Mouse (Mus musculus) lung, adult 18-20 months (tissue): ENCODE measurements around the gene Scp2.

Source experiments
- DNase-seq, 2 experiments: peaks; one replicate each; pipeline ENCODE4 v3.0.0; 2022; ENCODE audit warnings: mixed read lengths in 2 of 2

Scp2 gene

DNA sequence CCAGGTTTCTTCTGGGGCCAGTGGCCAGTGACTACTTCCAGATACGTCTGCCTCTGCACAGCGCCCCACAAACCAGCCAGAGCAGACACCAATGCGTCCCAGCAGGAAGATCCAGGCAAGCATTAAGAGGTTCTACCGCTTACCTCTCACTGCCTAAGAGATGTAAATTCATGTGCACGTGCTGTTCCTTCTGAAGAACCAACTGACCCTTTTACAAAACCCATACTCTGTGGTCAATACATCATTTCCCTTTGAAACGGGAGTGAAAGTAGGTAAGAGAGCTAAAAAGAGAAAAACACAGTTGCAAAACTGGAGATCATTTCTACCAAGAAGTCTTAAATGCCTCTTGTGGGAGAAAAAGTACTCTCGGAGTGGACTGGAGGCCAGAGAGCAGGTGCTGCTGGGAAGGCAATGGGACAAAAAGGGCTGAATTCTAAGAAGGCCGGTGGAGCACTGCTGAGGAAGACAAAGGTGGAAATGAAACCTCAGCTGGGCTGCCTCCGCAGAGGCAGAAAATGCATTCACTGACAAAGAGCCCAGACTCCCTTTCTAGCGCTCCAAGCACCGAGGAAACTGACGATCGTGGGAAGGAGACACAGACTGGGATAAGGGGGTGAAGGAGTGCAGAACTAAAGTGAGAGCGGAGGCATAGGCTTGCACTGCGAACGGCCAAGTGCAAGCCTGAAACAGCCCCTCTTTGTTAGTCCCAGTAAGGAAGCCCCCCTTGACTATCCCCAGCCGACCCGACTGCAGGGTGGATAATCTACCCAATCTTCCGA lies 85.0 kb downstream of the Scp2 start:
- DNase-seq, result no peak

DNA sequence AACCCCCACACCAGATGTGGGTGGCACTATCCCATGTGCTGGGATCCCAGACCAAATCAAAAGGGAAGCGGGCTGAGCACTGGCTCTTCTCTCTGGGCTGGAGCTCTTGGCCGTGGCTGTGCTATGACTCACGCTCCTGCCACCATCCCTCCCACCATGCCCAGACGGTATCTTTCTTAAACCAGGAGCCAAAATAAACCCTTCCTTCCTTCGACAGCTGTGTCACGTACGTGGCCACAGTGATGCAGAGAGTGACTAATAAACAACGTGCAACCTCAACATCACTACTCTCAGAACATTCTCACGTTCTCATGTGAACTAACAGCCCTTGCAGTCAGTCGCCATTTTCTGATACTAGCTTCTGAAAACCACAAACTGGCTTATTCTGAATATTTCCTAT lies 86.6 kb downstream of the Scp2 start:
- peak in 1 of 2 experiments; percentile 32 for DNase-seq

DNA sequence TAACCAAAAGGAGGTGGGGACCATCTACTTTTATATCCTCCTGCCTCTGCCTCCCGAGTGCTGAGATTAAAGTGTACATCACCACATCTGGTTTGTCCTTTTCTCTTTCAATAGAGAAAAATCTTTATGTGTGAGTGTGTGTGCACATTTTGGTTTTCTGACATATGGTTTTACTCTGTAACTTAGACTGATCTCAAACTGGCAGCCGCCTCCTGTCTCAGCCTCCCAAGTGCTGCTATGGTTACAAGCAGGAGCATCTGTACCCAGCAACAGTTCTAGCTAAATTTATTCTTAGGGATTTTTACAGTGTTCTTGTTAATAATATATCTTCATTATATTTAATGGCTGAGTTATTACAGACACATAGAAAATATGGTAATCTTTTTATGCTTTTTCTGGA lies 87.6 kb downstream of the Scp2 start:
- no peak for DNase-seq

DNA sequence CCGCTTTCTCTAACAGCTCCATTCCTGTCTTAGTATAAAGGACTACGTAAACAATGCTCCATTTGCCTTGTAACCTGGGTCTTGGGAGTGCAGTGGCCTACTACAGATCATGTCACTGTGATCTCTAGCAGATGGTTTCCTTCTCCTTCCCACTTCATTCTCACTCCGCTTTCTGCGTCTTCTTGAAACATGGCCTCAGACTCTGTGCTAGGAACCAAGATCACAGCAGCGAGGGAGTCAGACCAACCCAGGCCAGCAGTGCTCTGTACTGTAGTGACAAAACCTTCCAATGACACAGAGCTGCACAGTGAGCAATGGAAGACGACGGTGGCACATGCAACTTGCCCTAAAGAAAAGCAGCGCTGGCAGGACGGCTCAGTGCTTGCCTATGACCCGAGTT lies 88.9 kb downstream of the Scp2 start:
- no peak for DNase-seq

DNA sequence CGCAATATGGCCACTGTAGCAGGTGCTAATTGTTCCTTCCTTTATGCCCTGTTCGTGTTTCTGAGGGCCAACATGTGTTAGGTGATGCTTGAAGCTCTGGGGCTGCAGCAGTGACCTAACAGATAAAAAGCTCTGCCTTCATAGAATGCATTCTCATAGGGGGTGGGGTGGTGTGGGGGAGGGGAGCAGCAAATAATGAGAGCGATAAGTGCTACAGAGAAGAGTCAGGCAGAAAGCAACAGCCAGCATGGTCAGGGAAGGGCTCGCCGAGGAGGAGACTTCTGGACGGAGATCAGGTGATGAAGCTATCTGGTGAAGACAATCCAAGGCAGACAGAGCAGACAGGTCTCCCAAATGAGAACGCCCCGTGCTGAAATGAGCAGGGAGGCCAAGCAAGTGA lies 92.1 kb downstream of the Scp2 start:
- DNase-seq, result no peak

DNA sequence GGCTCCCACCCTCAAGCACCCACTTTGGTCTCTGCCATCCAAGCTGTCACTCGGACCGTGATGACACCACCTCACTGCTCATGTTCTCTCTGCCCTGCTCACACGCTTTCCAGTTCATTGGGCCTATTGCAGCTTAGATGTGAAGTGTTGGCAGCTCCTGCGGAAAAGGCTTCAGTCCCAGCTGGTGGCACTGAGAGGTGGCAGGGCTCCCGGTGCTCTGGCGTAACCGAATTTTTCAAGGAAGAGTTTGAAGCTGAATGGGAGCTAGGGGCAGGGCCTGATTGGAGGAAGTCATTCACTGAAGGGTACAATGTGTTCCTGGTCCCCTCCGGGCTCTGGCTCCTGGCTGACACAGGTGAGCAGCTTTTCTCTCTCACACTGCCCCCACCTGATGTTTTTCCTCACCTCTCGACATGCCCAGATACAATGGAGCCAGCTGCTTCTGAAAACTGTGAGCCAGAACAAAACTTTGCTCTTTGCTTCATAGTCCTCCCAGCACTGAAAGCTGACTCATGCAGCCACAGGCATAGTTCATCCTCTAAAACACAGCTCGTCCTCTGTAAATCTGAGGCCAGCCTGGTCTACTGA lies 93.0 kb downstream of the Scp2 start:
- DNase-seq, result peak; percentile 42 to 55

DNA sequence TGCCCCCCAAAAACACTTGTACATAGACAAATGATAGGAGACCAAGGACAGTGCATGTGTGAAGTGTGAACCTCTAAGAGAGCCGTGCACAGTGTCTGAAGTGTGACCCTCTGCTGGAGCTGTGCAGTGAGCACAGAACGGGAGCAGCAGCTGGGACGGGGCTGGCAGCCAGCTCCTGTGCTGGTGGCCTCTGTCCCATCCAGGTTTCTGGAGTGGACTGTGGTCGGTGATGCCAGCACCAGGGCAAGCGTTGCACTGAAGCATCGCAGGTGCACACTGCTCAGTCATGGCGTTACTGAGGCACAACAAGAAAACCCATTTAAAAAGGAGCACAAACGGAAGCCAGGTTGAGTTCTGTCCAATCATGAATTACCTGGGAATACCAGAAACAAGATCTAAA lies 98.7 kb downstream of the Scp2 start:
- no peak for DNase-seq

DNA sequence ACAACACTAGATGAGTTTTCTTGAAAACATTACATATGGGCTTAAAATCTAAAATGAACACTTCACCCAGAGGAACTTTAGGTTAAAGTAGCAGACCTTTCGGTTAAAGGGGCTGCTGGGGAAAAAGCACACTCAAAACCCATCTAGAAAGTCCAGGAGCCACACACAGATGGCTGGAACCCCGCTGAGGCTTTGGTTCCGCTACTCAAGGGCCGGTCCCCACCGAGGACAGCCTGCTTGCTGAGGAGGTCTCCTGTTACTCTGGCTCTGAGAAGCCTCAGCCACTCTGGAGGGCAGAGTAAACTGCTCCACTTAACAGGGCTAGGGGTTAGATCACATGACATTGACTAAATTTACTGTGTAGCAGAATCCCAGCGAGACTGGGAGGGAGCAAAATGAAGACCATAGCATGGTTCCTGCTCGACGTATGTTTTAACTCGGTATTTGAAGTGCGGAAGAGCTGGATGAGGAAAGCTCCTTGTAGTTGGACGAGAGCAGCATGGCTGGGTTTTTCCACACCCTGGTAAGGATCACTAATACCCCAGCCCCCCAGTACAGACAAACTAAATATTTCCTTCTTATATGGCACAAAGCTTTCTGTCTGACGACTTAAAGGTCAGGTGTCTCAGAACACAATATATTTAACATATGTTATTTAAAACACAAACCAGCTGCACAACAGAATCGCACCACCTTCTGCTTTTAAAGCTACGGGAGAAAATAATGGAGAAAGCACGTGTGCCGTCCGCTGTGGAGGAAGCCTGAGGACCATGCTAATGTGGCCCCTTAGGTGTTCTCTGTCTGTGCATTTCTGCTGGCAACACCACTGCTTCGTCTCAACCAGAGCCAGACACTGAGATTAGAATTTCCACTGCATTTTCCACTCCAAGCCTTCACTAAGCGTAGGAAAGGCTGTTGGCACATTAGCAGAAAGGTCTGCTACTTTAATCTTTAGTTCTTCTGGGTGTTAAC lies 99.4 kb downstream of the Scp2 start:
- no peak for DNase-seq

DNA sequence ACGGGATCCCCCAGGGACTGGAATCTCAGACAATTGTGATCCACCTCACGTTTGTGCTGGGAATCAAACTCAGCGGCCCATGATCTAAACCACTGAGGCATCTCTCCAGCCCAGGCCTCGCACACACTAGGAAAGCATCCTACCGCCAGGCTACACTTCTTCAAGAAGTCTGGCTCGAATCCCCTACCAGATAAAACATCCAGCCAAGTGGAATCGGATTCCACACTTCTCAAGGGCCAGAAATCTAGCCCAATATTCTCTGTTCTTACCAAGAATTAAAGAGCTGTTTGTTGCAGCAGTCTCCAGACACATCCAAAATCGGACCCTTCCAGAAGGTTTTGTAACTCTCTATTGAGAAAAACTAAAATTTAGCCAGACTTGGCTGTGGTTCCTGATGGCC lies 107.8 kb downstream of the Scp2 start:
- no peak for DNase-seq

DNA sequence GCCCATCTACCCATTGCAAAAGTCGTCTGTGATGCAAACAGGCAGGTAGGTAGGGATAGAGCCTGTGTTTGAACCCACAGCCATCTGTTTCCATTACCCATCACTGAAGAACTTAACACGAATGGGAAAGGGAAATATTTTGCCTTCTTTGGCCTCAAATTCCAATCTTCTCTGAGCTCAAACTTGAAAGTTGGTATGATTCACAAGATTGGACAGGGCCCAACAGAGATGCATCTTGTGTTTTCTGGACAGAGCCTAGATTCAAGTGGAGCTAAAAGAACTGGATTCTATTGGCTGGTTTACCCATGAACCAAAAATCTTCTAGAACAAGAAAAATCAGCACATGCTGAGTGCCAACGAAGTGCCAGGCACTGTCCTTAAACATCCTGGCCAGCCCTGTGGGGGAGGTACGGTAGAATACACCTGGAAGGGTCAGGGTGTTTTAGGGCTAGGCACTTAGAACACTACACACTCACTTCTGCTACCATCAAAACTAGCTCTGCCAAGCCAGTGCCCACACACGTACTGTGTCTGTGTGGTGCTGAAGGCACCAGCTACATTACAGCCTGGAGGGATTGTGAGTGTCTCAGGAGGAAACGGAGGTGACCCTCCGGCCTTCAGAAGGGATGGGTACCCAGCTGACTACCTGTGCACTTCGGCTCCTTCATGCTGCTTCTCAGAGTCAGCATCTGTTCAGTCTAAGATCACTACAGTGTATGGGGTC lies 111.6 kb downstream of the Scp2 start:
- no peak for DNase-seq

DNA sequence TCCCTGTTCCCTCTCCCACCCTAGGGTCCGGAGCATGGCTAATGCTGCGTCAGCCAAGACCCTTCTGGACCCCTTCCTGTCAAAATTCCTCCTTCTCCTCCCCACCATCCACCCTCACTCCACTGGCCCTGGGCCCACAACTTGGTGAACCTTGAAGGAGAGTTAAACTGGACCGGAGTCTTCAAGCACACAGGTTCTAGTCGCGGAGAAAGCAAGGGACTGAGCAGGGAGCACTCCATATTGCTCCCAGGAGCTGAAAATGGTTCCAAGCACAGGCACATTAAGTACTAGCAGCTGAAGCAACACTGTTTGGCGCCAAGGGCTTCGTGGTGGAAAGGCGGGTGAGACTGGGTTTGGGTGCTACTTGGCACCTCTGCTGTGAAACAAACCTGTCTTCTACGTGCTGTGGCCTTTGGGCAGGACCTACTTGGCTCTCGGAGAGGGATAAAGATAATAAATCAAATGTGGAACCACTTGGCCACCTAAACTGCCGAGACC lies 112.4 kb downstream of the Scp2 start:
- no peak for DNase-seq

DNA sequence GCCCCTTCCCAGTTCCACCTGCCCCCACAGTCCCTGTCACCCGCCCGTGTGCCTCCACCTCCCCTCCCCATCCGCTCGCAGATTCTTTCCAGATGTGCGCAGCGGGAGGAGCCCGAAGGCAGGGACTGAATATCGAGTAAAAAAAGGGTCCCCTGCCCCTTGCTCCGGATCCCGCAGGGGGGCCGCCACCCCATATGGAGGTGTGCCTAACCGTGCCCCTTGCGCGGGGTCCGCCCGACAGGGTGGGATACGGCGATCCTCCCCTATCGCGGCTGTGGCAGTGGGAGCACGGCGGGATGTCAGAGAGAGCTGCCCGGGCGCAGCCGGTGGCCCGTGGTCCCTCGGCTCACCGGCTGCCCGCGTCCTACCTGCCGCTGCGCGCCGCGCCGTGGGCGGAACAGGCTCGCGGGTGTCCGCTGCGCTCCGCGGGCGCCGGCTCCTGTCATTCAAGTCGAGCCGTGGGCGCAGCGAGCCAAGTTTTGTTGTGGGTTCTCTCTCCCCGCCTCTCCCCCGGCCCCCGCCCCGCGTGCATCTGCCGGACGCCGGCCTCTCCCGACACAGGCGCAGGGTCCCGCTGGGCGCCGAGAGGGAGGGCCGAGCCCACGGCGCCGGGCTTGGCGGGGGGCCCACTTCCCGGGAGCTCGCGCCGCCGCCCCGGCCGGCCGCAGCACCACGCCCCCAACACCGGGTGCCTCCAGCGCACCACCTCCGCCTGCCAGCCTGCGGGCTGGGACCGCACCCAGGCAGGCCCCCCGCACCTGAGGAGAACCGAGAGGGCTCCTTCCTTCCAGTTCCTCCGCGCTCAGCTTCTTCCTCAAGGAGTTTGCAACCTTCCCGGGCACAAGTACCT lies 113.1 kb downstream of the Scp2 start:
- DNase-seq, result peak; percentile 41 to 55

DNA sequence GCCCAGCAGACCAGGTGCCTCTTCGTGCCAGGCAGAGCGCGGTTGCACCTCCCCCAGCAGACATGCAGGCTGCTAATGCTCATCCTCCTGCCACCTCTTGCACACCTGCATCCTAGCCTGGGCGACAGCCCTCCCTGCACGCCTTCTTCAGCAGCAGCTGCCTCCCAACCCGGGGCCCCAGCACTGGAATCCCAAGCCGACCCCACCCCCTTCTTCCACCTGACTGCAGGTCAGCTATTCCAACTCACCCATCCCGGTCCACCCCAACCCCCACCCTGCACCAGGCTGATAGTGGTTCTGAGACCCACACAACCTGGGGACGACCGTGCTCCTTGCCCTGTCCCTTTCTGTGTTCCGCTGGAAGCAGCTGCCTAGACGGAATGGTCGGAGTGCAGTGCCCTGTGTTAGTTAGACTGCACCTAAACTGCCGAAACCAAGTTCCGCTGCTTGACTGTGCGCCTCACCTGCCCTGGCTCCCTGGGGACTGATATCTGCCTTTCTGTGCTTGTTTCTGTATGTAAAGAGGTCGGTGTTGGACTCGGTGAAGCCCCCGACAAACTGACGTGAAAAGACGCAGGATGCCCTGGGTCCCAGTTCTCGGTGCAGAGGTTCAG lies 113.8 kb downstream of the Scp2 start:
- no peak for DNase-seq

DNA sequence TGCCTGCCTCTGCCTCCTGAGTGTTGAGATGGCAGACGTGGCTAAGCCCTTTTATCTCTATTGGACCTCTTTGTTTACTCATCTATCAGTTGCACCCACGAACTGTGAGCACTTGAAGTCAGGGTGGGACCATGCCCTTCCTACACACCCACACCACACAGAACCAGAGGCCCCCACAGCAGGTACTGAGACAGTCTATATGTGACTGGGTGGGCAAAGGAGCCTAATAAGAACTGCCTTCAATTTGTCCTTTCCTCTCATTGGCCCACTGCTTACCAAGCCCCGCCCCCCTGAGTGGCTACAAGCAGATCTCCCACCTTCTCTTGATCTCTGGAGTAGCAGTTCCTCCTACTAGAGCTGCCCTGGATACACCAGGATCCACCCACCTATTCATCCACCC lies 118.6 kb downstream of the Scp2 start:
- DNase-seq, result no peak

DNA sequence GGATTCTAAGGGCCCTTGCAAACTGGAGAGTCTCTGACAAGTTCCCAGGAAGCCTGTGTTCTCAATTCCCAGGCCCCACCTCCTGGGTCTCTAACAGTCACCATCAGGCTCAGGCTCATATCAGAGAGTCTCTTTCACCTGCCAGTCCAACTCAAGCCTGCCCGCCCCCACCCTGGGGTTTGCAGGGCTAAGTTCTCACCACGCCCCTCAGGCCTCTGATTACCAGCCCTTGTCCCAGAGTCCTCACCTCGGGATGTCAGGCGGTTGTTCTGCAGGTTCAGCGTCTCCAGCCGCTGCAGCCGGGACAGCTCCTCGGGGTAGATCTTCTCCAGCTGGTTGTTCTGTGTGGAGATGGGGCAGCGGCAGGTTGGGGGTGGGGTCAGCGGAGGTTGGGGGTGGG lies 119.5 kb downstream of the Scp2 start:
- DNase-seq, result peak; percentile 74 to 81

DNA sequence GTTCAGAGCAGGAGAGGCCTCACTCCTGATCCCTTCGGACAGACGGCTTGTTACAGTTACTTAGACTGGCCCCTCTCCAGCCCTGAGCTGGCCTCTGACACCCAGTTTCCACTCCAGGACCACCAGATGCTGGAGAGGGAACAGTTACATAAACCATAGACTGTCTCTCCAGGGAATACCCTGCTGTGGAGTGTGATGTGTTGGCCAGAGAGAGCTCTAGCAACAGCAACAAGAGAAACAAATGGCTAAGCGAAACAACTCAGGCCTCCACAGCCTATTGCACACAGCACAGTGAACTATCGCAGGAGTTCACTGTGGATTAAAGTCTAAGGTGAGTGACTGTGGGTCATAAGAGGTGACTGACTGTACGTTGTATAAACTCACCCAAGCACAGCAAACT lies 120.2 kb downstream of the Scp2 start:
- peak; percentile 35 to 36 for DNase-seq

DNA sequence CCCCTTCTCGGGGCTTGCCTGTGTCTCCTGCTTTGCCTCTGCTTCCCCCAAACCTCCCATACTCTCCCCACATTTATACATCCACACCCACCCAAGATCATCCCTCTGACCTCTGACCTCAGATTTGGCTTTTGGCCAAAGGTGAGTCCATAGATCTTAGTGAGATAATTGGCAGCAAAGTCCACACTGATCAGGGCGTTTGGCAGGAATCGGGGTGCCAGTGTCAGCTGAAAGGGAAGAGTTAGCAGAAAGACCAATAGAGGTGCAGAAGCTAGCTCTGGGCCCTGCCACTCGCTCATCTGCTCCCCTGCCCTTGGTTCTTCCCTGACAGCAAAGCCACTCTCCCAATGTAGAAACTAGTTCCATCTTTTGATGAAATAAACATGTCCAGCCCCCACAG lies 121.6 kb downstream of the Scp2 start:
- no peak for DNase-seq

DNA sequence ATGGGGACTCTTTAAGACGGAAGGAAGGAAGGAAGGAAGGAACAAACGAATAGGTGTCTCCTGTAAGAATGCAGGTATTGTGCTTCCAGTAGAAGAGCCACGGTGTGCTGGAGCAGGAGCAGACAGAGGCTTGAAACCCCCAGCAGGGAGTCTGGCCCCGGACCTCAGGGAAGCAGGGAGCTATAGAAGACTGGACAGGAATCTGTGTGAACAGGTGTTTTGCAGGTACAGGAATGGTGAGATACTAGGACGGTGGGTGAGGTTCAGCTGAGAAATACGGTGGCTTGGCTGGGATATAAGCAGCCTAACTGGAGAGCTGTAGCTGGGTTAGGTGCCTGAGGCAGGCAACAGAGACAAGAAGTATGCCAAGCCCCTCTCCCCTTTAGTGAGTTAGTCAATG lies 124.6 kb downstream of the Scp2 start:
- DNase-seq, result no peak

DNA sequence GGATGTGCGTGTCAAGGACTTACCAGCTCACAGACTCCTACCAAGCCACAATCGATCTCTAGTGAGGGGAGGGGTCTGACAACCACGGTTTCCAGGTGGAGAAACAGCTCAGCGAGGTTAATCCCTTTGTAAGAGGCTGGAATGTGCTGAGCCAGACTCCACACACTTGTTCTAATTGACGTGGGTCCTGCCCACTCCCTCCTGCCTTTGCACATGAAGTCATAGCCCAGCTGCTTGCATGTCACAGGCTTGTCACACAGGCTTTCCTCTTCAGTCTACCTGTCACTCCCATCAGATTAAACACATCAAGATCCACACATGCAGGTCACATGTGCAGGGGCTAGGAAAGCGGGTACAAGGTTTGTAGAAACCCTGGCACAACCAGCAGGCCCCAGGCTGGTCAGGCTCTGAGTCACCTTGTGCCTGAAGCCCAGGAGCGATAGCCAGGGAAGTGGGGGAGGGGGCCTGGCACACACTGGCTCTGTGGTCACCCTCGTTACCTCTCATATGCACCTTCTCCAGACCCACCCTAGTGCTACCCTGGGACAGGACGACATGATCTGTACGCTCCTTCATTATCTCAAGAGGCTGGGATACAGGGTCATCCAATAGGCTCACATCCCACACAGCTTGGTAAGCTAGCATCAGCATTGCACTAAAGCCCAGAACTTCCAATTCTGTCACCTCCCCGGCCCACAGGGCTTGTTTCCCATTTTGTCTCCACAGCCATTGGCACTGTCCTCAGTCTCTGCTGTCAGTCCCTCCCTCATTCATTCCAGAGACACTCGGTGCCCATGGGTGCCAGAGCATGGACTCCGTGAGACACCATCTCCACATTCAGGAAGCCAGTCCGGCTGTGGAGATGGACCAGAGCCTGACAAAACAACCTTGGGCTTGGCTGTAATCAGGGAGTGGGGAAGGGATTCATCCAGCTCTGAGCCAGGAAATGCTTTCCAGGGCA lies 125.6 kb downstream of the Scp2 start:
- DNase-seq, result no peak
